Mouse (Mus musculus): ENCODE measurements at regions not wholly inside any gene's neighbourhood (a gene's known extent, or its start where the extent isn't known, plus 50 kb on each side); places are given as distances from the start of the nearest gene placed in this dataset.

DNA sequence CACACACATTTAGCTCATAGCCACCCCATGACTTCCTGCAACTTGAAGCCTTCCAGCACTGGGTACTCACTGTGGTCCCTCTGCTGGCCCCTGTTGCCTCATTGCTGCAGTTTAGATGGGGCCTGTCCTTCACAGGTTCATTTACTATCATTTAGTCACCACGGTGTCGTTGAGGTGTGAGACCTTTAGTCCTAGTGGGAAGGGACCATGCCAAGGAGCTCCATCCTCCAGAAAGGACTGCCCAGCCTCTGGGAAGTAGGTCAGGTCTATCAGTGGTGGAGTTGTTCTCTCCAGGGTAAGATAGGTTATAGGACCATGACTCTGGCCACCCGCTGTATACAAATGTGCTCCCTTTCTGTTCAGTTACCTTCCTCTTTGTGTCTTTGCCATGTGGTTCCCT, 162.2 kb downstream of the Thbs2 start:
- TF ChIP-seq CTCF (IDR thresholded peaks at IDR 0.05; ENCODE audit: insufficient read depth, low read depth, low read length) (no peak), POLR2A (IDR thresholded peaks at IDR 0.05; ENCODE audit: insufficient read depth, low read depth, low read length) (no peak)

All from olfactory bulb, adult 2 months (tissue).